In the genomic region with DNA sequence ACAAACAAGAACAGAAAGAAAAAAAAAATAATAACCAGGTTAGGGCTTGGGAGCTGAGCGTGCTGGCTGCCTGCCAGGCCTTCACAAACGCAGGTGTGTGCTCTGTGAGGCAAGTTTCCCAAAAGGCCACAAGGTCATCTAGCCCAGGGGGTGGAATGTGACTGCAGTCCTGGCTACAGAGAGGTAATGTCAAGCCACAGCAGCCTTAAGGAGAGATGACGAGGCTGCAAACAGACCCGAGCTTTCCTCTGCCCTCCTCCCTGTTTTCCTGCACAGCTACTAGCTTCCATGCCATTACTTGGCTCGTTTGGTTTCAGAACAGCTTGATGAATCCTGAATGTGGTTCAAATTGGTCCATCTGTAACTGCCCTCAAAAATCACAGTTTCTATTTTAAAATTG, we compare ENCODE assay signal across 9 mouse cellular contexts. TPM values are rescaled to one million over a fixed set of nuclear protein-coding genes. Genes with fewer than 3 reads are reported as not detected.
A peak's percentile ranks its signal among the peaks of the same experiment; 100 is the strongest.
DNase-seq lines count a peak whose midpoint lies in the region; ATAC-seq and TF ChIP-seq lines count a peak whose summit lies in the region.
"Had no signal": no experiment of that assay in that cellular context is flagged by ENCODE, and none has a peak within 500 bp of the region (broad histone marks: within the 10 kb centered on the region; RNA-seq: fewer than 3 reads in every experiment).

No protein-coding gene starts in this region.

- no peaks in the 10 kb centered on the region for H3K27me3 ChIP-seq in forebrain, embryonic 15.5 days
- no peaks in the 10 kb centered on the region for H3K27me3 ChIP-seq in forebrain, embryonic 11.5 days (ENCODE audit: control insufficient read depth, insufficient read depth, low read length)
- H3K27me3 ChIP-seq in kidney, postnatal 0 days (ENCODE audit: insufficient read depth, low read length), result no peaks in the 10 kb centered on the region
- H3K27me3 ChIP-seq in small intestine, adult 2 months (ENCODE audit: control insufficient read depth, insufficient read depth, low read length), result no peaks in the 10 kb centered on the region
- H3K27me3 ChIP-seq in intestine, embryonic 16.5 days (replicated peaks; ENCODE audit: control insufficient read depth, insufficient read depth, low read length), result no peaks in the 10 kb centered on the region

- H3K4me3 ChIP-seq in forebrain, embryonic 15.5 days, result no peak overlapping the region
- no peak overlapping the region for H3K4me3 ChIP-seq in forebrain, embryonic 11.5 days (ENCODE audit: low read depth, low read length)
- no peak overlapping the region for H3K4me3 ChIP-seq in lung, adult 2 months (replicated peaks; ENCODE audit: extremely low read depth, low read depth, low read length)
- H3K4me3 ChIP-seq in kidney, postnatal 0 days (replicated peaks; ENCODE audit: low read depth, low read length), result no peak overlapping the region
- no peak overlapping the region for H3K4me3 ChIP-seq in small intestine, adult 2 months (ENCODE audit: low read depth, low read length)
- H3K4me3 ChIP-seq in intestine, embryonic 16.5 days (ENCODE audit: low read length), result no peak overlapping the region

- TF ChIP-seq CTCF in lung, adult 2 months (IDR thresholded peaks at IDR 0.05; ENCODE audit: insufficient read depth, low read length), result no peak
- TF ChIP-seq CTCF in kidney, postnatal 0 days (IDR thresholded peaks at IDR 0.05; ENCODE audit: low read depth), result no peak
- TF ChIP-seq CTCF in small intestine, adult 2 months (IDR thresholded peaks at IDR 0.05; ENCODE audit: extremely low read depth, insufficient read length, insufficient replicate concordance, low read depth, low read length), result no peak

- peaks cover 40% of the 10 kb centered on the region for H3K4me1 ChIP-seq in forebrain, embryonic 15.5 days
- H3K4me1 ChIP-seq in forebrain, embryonic 11.5 days (replicated peaks; ENCODE audit: control insufficient read depth, insufficient read depth, low read length), result peaks cover 2% of the 10 kb centered on the region; the same call in 1 of the 2 replicates
- peaks cover 24% of the 10 kb centered on the region for H3K4me1 ChIP-seq in lung, adult 2 months (ENCODE audit: control insufficient read depth, insufficient read depth, low read length)
- H3K4me1 ChIP-seq in kidney, postnatal 0 days (replicated peaks; ENCODE audit: insufficient read depth, low read length), result peaks cover 24% of the 10 kb centered on the region
- H3K4me1 ChIP-seq in small intestine, adult 2 months (ENCODE audit: control insufficient read depth, insufficient read depth, insufficient read length, low read length), result peaks cover 17% of the 10 kb centered on the region; the same call in 1 of the 2 replicates
- H3K4me1 ChIP-seq in intestine, embryonic 16.5 days (ENCODE audit: control insufficient read depth, insufficient read depth, low read length), result peaks cover 16% of the 10 kb centered on the region

- TF ChIP-seq POLR2A in lung, adult 2 months (IDR thresholded peaks at IDR 0.05; ENCODE audit: borderline replicate concordance, extremely low read depth, low read depth, low read length), result no peak
- TF ChIP-seq POLR2A in small intestine, adult 2 months (IDR thresholded peaks at IDR 0.05; ENCODE audit: low read depth, low read length), result no peak

- WGBS in forebrain, embryonic 15.5 days, result 47% methylated on average over 5 of the region's 5 CpGs
- 64% methylated on average over 5 of the region's 5 CpGs for WGBS in forebrain, embryonic 11.5 days
- 29% methylated on average over 5 of the region's 5 CpGs for WGBS in lung, adult 2 months
- WGBS in kidney, postnatal 0 days, result 25% methylated on average over 5 of the region's 5 CpGs
- 21% methylated on average over 5 of the region's 5 CpGs for WGBS in small intestine, adult 2 months
- 37% methylated on average over 5 of the region's 5 CpGs for WGBS in intestine, embryonic 16.5 days

- H3K27ac ChIP-seq in forebrain, embryonic 15.5 days (replicated peaks), result peak overlapping the region; percentile 63; the same call in 1 of the 2 replicates
- H3K27ac ChIP-seq in forebrain, embryonic 11.5 days (ENCODE audit: low read depth, low read length), result no peak overlapping the region
- 0 out of 2 replicates have a peak overlapping the region, but pooled peaks have one; percentile 63 for H3K27ac ChIP-seq in kidney, postnatal 0 days
- peak overlapping the region; percentile 24; the same call in 1 of the 2 replicates for H3K27ac ChIP-seq in small intestine, adult 2 months (ENCODE audit: insufficient read depth, low read depth, low read length)
- no peak overlapping the region for H3K27ac ChIP-seq in intestine, embryonic 16.5 days (ENCODE audit: low read length)

- H3K9ac ChIP-seq in forebrain, embryonic 15.5 days (replicated peaks), result no peak overlapping the region
- H3K9ac ChIP-seq in forebrain, embryonic 11.5 days (ENCODE audit: low read length), result no peak overlapping the region
- no peak overlapping the region for H3K9ac ChIP-seq in kidney, postnatal 0 days (ENCODE audit: low read depth, low read length)
- H3K9ac ChIP-seq in intestine, embryonic 16.5 days (ENCODE audit: low read depth, low read length), result no peak overlapping the region

- peaks cover 3% of the 10 kb centered on the region; the same call in 1 of the 2 replicates for H3K36me3 ChIP-seq in forebrain, embryonic 15.5 days
- H3K36me3 ChIP-seq in forebrain, embryonic 11.5 days (ENCODE audit: control insufficient read depth, insufficient read depth, low read length), result no peaks in the 10 kb centered on the region
- H3K36me3 ChIP-seq in kidney, postnatal 0 days (ENCODE audit: insufficient read depth, low read length), result no peaks in the 10 kb centered on the region
- no peaks in the 10 kb centered on the region for H3K36me3 ChIP-seq in small intestine, adult 2 months (ENCODE audit: control insufficient read depth, insufficient read depth, low read length)
- no peaks in the 10 kb centered on the region for H3K36me3 ChIP-seq in intestine, embryonic 16.5 days (ENCODE audit: control insufficient read depth, insufficient read depth, low read length)

- peak overlapping the region; percentile 53 for H3K4me2 ChIP-seq in forebrain, embryonic 15.5 days (replicated peaks)
- no peak overlapping the region for H3K4me2 ChIP-seq in forebrain, embryonic 11.5 days (ENCODE audit: low read depth, low read length, severe bottlenecking)
- H3K4me2 ChIP-seq in kidney, postnatal 0 days (ENCODE audit: low read length), result peak overlapping the region; percentile 21; the same call in 1 of the 2 replicates
- no peak overlapping the region for H3K4me2 ChIP-seq in intestine, embryonic 16.5 days (ENCODE audit: low read depth, low read length)

- ATAC-seq in forebrain, embryonic 15.5 days (replicated peaks), result no peak
- no peak for ATAC-seq in forebrain, embryonic 11.5 days (replicated peaks; ENCODE audit: low FRiP score)
- ATAC-seq in kidney, postnatal 0 days (replicated peaks; ENCODE audit: low FRiP score, low read depth), result no peak
- ATAC-seq in intestine, embryonic 16.5 days, result no peak

- no peak for DNase-seq in forebrain, embryonic 11.5 days (ENCODE audit: low spot score)
- DNase-seq in lung, adult 2 months, result peak; percentile 26
- DNase-seq in lung, postnatal 14 days, result no peak
- no peak for DNase-seq in kidney, postnatal 0 days (ENCODE audit: low spot score)
- DNase-seq in frontal cortex, postnatal 36 days (ENCODE audit: low spot score in 2 of 2), result no peak
- DNase-seq: B cell, adult 2 months had no signal

- H3K9me3 ChIP-seq in forebrain, embryonic 15.5 days, result no peaks in the 10 kb centered on the region
- no peaks in the 10 kb centered on the region for H3K9me3 ChIP-seq in forebrain, embryonic 11.5 days (ENCODE audit: control insufficient read depth, low read length)
- no peaks in the 10 kb centered on the region for H3K9me3 ChIP-seq in kidney, postnatal 0 days (replicated peaks; ENCODE audit: low read length)
- no peaks in the 10 kb centered on the region for H3K9me3 ChIP-seq in intestine, embryonic 16.5 days (ENCODE audit: control insufficient read depth, low read length)

RNA-seq across cellular contexts. Expression of a gene that starts 4.7 kb away (rescaled TPM):
- polyA plus RNA-seq in forebrain, embryonic 15.5 days (2015; fragmentation: Nextera tagmentation; extraction: Ambion mirVana), result 260 and 266 TPM in 2 replicates
- polyA plus RNA-seq in forebrain, embryonic 11.5 days (2014; fragmentation: Nextera tagmentation; extraction: Ambion mirVana), result 133 and 134 TPM in 2 replicates
- 650 and 760 TPM in 2 replicates for polyA plus RNA-seq in lung, adult 2 months (2012; rRNA removed)
- polyA plus RNA-seq in kidney, postnatal 0 days (2015; fragmentation: Nextera tagmentation; extraction: Ambion mirVana), result 360 and 361 TPM in 2 replicates
- polyA plus RNA-seq in small intestine, adult 2 months (2012; rRNA removed), result 133 and 387 TPM in 2 replicates
- polyA plus RNA-seq in intestine, embryonic 16.5 days (2015; fragmentation: Nextera tagmentation; extraction: Ambion mirVana), result 121 and 125 TPM in 2 replicates

Comparison
In these comparisons a context has a peak if more than half of its experiments do, and no peak if none do; other contexts are left out.
1. H3K27ac ChIP-seq: peak in forebrain, embryonic 15.5 days (single experiment), kidney, postnatal 0 days (single experiment) and small intestine, adult 2 months (single experiment); none in forebrain, embryonic 11.5 days (single experiment) and intestine, embryonic 16.5 days (single experiment).
2. H3K4me2 ChIP-seq: peak in forebrain, embryonic 15.5 days (single experiment) and kidney, postnatal 0 days (single experiment); none in forebrain, embryonic 11.5 days (single experiment) and intestine, embryonic 16.5 days (single experiment).